Mouse (Mus musculus) kidney, postnatal 14 days (tissue): ENCODE measurements around the gene Ifi27.
A peak's percentile ranks its signal among the peaks of the same experiment; 100 is the strongest.
"Not testable (repeated sequence)": the region's sequence is repeated elsewhere in the genome, so short reads cannot be mapped to it uniquely, and the experiment has no call there.

ENCODE experiments used
- DNase-seq: peaks from one replicate; pipeline ENCODE4 v3.0.0; 2022; ENCODE audit warnings: mixed read lengths

Gene Ifi27

DNA sequence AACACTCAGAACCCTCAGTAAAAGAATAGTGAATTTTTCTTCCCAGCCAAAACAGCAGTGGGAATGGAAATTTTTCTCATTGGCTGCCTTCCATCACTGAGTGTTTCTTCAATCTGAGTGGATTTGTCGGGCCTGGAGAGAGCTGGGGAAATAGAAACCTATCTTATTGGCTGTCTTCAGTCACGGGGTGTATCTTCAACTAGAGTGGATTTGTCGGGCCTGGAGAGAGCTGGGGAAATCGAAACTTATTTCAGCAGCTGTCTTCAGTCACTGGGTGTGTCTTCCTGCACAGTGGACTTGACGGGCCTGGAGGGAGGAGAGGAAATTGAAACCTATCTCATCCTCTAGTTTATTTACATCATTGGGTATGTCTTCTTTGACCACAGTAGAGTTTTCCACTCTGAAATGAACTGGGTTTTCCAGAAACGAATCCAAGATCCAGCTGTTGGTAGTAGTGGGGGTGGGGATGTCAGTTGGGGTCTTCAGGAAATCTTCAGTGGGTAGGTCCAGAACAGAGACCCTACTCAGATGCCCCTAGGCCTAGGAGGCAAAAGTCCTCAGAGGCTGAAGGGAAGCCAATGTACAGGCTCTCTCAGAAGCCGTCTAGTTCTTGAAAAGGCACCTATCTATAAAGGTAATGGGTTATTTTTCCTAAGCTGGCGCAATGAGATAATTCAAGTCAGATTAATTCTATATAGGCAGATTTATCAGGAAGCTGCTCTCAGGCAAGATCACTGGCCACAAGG is at the start of gene Ifi27:
Gene Ifi27, plus strand, starts transcription at position 226 of the 746 bp plus-strand sequence.
- DNase-seq, result peak; percentile 89

DNA sequence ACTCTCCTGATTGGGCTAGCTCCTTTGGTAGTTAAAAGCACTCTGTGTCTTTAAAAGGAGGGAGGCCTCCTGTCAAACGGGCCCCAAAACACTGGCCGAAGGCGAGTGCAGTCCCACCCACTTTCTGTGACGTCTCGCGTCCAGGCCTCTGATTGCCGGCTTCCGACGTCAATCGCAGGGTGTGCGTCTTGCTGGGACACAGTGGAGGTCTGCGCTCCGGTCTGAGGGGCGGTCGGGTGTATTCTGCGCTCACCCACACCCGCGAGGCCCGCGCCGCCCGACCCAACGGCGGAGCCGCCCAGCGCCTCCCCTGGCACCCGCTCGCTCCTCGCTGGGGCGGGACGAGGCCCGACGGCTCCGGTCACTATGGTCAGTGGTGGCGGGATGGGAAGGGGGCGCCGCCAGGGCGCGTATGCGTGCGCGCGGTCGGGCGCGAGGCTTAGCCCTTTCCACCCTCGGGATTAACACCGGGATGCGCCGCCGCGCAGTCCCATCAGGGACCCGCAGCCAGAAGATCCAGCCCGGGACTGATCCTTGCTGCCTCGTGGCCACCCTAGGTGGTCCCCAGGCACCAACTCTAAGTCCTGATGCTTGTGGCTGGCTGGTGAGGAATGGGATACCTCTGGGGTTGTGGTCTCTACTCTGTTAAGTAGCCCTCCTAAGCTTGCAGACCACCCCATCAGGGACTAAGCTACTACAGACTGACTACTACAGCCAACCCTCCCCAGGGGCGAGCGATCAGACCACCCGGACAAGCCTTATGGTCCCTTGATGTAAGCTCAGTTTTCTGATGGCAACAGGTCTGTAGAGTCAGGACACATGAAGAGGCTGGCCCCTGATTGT is 45.3 kb upstream of the Ifi27 start, which contains the start of gene Otub2:
Gene Otub2, plus strand, starts transcription at position 178 of the 843 bp plus-strand sequence.
- DNase-seq, result peak; percentile 98

DNA sequence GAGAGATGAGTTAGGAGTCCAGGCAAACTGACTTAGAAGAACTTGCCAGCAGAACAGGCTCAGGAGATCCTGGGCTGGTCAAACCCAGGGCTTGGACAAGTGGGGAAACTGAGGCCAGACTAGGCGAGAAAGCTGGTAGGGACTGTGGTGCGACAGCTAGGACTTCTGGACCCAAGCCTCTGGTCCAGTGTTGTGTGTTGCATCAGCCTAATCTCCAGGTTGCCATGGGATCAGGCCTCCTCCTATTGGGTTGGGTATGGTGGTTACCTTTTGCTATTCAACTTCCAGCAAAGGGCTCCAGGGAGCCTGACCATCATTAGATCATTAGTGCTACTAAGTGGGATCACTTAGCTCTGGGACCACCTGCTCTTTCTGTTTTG is 44.7 kb upstream of the Ifi27 start:
- DNase-seq, result no peak

DNA sequence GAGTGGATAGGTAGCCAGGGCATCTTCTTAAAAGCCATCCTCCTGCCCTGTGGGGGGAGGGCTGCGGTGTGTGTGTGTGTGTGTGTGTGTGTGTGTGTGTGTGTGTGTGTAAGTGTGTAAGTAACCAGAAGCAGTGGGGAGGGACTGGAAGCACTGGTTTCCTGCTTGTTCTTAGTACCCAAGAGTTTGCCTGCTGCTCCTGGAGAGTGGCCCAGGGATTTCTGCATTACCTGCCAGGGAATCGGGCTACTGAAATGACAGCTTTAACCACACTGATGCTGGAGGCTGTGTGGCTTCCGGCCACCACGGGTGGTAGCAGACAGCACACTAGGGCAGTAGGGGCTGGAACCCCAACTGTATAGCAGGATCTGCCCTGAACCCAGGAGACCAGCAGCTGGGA is 44.0 kb upstream of the Ifi27 start:
- DNase-seq, result no peak

DNA sequence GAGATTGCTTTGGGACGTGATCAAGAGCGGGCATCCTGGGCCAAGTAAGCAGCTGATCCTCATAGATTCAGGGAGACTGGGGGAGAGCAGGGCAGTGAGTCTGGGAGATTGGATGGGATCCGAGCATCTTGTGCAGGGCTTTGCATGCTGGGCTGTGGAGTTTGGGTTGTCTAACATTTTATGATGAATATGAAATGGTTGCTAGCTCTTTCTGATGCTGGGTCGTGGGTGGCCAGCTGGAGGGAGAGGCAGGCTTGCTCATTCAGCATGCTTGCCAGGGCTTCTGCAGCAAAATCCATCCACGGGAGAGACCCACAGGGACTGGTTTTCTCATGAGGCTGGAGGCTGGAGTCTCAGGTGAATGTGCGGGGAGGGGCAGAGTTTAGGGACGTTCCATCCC is 42.9 kb upstream of the Ifi27 start:
- no peak for DNase-seq

DNA sequence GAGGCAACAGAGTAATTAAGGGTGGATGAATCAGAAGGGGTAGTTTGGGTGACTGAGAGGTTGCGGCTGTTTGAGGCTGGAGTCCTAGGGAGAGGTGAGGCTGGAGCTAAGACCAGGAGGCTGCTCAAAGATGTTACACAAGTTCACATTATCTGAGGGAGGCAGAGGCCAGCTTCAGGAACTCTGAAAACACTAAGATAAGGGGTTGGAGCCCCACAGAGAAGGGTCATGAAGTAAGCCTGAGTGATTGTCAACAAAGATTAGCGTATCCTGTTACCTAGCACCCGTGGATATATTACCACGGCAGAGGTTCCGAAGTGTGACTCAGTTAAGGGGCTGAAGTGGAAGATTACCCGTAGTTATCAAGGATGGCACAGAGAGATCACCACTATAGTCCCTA is 40.5 kb upstream of the Ifi27 start:
- no peak for DNase-seq

DNA sequence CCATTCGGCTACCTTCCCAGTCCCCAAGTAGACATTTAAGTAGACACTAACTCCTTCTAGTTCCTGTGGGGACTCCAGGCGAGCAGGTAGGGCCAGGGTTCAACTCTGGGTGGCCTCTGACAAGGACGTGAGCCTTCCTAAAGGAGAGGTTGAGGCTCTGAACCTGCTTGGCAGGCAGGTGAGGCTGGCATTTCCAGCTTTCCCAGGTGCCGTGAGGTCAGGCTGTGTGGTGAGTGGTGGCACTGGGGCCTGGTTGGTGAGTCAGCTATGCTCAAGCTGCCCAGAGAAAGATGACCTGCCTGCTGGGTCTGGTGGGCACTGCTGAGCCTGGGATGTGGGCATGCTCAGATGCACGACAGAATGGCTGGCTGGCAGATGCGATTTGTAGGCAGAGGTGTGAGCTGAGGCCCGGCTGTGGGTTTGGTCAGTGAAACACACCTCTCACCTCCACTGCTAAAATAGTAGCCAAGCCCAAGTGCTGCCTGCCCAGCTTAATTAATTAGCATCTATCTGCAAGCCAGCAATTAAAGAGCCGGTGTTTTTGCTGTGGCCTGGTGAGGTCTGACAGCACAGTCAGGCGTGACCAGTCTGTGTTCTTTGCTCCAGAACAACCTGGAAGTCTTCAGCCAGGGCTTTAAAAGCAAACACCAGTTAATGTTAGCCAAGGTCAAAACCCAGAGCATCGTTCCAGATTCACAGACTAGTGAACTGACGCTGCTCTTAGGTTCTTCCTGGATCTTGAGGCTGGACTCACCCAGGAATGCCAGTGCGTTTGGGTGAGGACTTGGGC is 38.3 kb upstream of the Ifi27 start:
- peak; percentile 52 for DNase-seq

DNA sequence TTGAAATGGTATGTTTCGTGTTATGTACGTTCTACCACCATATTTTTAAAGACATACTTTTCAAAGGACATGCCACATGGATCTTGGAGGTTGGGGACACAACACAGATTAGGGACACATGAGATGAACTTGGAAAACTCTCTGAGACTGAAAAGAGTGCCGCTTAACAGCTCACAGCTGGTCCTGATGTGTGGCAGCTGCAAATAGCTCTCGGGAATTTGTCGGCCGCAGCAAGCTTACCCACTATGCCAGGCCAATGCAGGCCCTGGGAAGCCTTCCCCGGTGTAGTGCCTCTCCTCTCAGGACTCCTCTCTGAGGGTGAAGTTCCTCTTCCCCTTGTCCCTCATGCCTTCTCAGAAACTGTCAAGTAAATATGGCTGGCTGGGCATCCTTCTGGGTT is 37.3 kb upstream of the Ifi27 start:
- DNase-seq, result no peak

DNA sequence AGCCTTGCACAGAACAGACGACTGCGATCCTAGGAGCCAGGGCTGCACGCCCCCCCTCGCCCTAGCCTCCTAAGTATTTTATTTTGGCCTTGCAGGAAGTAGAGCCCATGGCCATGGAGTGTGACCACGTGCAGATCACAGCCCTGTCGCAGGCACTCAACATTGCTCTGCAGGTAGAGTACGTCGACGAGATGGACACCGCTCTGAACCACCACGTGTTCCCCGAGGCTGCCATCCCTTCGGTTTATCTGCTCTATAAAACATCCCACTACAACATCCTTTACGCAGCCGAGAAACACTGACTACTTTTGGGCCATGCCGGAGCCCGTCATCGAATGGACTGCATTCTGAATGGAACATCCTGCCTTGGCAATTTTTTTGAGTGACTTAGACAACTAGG is 29.9 kb upstream of the Ifi27 start:
- no peak for DNase-seq

DNA sequence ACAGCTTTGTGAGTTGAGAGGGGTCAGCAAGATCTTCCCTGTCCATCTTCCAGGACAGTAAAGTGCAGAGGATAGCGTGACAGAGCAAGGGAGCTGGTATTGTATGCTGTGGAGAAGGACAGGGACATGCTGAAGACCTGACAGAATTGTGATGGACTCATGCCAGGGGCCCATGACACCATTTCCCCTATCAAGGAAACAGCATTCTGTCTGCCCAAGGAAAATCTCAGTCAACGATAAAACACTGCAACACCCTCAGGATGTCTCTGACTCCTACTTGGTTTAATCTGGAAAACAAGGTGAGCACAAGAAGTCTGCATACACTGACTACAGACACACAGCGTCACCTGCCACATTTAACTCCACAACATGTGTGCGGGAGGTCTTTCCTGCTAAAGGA is 26.3 kb upstream of the Ifi27 start, which contains the start of gene 9330161L09Rik:
Gene 9330161L09Rik, minus strand, starts transcription at position 101 of the 400 bp plus-strand sequence.
- no peak for DNase-seq

DNA sequence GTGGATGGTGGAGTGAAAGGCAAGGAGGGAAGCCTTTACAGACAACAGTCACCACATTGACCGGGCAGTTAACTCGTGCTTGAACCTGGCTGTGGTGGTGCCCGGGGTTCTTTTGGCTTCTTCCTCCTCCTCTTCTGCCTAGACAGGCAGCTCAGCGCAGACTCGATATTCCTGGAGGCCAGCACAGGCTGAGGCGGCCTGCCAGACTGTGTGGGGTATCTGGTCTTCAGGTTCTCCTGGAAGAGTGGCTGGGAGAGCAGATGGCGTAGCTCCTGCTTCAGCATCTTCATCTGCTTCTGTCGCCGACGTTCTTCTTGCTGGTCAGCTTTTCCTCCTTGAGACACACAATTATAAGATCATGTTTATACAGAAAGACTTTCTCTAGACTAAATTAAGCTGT is 25.9 kb upstream of the Ifi27 start:
- DNase-seq, result no peak

DNA sequence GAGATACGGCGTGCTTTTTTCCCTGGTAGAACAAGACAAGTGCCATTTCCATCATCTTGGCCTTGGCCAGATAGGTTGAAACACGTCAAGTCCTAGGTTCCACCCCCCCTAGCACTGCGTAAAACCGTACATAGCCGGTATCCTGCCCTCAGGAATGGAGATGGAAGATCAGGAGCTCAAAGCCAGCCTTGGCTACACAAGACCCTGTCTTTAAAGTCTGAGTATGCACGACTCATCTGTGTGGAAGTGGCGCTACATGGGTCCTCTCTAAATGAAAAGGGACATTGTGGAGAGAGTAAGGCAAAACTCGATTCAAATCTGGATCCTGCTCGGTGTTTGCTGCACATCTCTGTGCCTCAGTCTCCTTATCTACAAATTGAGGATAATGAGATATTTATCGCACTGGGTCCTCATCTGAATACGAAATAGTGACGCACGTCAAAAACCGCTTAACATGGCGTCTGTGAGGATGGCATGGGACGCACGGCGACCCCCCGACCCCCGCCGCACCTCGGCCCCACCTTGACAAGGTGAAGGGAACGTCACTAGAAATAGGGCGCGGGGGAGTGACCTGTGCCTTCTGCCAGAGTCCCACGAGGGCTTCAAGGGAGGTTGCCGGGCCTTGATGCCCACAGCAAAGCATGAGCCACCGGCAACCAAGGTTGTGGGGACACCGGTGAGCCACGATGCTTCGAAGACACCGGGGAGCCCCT is 8.8 kb upstream of the Ifi27 start:
- DNase-seq, result no peak

DNA sequence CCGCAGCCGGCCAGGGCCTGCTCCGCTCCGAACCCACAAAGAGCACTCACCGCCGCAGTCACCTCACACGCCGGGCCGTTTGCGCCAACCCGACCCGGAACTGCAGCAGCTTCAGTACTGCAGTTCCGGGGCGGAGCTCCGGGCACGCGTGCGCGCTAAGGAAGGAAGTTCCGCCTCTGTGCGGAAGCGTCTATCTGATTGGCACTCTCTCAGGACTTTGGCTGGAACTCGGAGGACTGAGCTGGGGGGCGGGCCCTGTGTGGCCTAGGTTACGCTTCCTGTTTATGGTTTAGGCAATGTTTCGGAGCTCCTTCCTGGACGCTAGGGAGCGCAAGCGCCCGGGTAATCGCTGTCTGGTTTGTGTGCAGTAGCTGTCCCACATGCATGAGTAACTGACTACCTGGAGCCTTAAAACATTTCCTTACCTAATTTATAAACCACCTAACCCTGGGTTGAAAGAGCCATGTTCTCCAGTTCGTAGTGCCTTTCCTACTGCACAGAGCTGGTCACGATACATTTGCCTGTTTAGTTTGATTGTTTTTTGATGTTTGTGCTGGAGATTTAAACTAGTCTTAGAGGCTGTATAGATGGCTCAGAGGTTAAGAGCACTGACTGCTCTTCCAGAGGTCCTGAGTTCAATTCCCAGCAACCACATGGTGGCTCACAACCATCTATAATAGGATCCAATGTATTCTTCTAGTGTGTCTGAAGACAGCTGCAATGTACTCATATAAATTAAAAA is 8.1 kb upstream of the Ifi27 start, which contains the start of gene Ddx24:
Gene Ddx24, minus strand, starts transcription at position 102 of the 742 bp plus-strand sequence.
- peak; percentile 99 for DNase-seq

DNA sequence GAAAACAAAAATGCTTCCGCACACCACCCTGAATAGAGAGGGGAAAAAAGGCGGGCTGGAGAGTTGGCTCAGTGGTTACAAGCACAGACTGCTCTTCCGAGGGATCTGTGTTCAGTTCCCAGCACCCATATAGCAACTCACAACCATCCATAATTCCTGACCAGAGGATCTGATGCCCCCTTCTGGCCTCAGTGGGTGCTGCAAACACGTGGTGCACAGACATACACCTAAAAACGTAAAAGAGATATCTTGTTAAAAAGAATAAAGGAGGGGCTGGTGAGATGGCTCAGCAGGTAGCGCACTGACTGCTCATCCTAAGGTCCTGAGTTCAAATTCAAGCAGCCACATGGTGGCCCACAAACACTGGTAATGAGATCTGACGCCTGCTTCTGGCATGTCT is 7.3 kb upstream of the Ifi27 start:
- DNase-seq, result no peak

DNA sequence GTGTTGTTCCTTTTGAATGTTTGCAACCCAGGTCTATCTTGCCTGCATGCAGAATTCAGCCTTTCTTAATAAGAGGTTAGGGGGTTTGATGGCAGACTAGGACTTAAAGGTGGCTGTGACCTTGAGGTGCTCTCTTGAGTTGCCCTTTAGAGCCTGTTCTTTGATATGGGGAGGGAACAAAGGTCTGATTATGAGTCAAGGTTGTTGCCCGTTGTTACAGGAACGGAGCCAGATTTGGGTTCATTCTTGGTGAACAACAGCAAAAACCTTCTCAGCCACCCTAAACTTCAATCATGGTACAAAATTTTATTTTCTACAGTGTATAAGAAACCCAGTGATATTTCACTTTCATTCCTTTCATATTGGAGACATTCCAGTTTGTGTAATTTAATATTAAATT is 581 bp upstream of the Ifi27 start:
- DNase-seq, result peak; percentile 10

DNA sequence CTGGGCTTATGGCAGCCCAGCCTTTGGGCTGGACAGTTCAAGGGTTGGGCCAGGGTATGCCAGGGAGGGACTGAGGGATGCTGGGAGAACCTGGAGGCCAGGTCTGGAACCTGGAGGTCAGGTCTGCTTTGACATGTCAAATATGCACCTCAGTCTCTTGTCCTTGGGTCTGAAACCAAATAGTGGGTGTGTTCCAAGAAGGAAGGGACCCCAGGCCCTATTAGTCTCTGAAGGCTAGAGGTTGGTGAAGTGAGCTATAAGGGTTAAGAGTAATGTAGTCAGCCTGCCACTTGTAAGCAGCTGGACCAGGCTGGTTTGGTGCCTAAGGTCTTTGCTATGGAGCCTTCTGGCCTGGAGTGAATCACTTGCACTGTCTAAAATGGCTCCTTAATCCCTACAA is 850 bp downstream of the Ifi27 start:
- no peak for DNase-seq

DNA sequence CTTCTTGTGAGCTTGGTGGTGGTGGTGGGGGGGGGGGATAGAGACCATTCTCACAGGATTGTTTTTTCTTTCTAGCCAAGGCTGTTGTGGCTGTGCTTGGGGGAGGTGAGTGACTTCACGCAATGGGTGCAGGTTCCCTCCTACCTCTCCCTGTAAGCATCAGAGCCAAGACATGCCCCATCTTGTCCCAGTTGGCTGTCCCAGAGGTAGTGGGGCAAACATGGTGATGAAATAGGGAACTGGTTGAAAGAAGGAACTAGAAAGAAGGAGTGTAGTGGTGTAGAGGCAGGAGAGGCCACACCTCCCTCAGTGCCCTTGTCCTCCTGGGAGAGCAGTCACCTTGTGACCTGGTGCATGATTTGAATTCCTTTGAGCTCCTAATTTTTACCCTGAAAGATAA is 3.6 kb downstream of the Ifi27 start:
- no peak for DNase-seq

DNA sequence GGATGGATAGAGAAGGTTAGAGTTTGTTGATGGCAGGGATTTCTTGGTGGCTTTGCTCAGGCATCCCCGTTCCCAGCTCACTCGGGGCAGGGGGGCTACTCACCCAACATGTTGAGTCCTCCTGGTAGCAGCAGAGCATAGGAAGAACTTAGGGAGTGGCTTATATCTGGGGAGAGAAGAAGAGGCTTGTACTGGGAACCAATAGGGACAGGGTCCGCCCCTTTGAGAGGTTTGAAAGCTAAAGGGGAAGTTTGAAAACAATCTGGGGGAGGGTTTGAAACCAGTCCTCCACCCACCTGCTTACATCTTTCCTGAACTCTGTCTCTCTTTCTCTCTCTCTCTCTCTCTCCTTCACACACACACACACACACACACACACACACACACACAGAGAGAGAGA is 9.5 kb downstream of the Ifi27 start, which contains the start of gene Ifi27l2a:
Gene Ifi27l2a, minus strand, starts transcription at position 157 of the 400 bp plus-strand sequence.
- no peak for DNase-seq

DNA sequence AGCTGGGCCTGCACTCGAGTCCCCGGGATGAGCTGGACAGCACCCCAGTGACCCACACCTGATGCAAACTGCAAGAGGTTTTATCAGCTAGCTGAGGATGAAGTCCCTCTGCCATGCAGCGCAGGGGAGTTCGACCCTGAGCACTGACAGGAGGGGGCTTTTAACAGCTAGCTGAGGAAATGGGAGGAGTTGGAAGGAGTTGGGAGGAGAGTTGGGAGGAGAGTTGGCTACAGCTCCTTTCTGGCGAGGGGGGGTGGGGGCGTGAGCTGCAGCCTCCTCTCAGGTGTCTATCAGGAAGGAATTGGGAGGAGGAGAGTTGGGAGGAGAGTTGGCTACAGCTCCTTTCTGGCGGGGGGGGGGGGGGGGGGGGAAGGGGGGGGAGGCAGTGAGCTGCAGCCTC is 10.2 kb downstream of the Ifi27 start:
- not testable (repeated sequence) for DNase-seq

DNA sequence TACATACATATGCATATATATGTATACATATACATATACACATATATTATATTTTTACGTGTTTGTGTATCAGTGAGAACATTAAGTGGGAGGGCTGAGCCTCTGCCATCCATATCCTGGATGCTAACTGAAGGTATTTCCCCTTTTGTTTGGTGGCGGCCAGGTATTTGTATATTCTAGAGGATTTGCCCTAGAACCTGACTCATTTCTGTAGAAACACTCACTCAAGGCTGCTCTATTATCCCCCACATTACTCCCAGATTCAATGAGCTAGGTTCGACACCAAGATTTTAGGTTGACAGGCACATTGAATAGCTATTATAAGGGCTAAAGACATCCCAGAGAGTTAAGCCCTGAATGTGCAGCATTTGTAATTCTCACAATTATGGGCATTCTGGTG is 11.0 kb downstream of the Ifi27 start:
- DNase-seq, result no peak

DNA sequence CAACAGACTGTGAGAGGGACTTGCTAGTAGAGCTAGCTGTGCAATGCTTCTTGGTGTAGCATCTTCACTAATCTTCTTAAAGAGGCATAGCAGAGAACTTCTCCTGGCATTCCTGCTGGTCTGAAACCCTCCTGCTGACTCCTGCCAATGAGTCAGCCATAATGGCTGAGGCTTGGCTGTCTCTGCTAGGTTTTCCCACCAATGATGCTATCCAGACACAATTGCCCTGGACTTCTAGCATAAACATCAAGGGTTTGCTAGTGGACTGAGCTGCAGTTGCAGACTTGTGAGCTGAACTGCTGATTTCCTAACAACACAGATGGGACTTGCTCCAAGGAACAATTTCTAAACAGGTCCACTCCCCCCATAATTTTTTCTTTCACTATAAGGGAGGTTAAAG is 19.4 kb downstream of the Ifi27 start:
- no peak for DNase-seq

DNA sequence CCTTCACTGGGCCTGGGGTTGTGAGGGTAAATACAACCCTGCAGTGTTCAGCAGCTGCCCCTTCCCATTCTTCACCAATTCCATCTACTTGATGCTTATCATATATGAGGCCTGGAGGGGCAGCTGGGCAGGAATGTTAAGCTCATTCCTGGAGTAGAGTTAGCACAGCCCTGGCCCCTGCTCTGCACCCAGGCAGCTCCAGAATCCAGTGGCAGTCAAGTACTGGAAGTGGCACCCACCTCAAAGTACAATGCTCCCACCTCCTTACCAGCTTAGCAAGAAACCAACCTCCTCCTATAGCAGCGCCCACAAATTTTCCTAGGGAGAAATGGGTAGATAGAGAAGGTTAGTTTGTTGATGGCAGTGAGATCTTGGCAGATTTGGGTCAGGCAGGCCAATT is 22.7 kb downstream of the Ifi27 start:
- DNase-seq, result not testable (repeated sequence)
